Mouse (Mus musculus) inflammation-experienced regulatory T-cells, adult 16 weeks (primary cell): Measurements from ENCODE around the gene Mindy3. TPM values are rescaled to one million over a fixed set of nuclear protein-coding genes. Genes with fewer than 3 reads are reported as not detected.

Experiments used
- polyA plus RNA-seq: library from polyadenylated mRNA; unstranded; fragments of 100-300 nt; shearing (Covaris generic); gene quantifications from one replicate; pipeline ENCODE4 v1.2.1, GENCODE M21; 2017

Gene Mindy3
- 49.8 TPM for polyA plus RNA-seq

GRCm38 (mm10) chr2:12419262-12419655 lies at the start of gene Mindy3:
Gene Mindy3 (minus strand): TSS chr2:12419470.

GRCm38 (mm10) chr2:12301431-12302170 lies 117.7 kb downstream of the Mindy3 start, which contains the start of gene Itga8:
Gene Itga8 (minus strand): TSS chr2:12301922.

Other genes with a start within 250 kb of the Mindy3 start
- not detected for gene Itga8, start 117.5 kb downstream of the Mindy3 start, polyA plus RNA-seq